Mouse (Mus musculus): ENCODE results near the gene Slc6a9.

Gene Slc6a9

DNA sequence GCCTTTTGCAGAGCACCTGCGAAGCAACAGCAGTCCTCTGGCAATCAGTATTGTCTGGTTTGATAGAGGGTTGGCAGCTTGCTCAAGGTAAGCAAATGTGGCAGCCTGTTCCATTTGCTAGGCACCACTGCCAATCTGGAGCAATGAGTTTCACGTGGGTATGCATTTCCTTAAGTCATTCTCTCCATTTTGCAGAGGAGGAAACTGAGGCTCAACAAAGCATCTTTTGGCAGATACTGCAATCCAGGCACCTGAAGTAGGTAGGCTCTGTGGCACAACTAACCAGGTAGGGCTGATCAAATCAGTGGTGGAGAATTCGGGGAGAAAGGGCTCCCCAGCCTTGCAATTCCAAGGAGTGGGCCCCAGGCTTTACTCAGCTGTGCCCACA lies at the start of gene Slc6a9:
Gene Slc6a9 (plus strand): TSS at position 50 of the 388 bp plus-strand sequence.
- DNase-seq (ENCODE audit: low read depth, low spot score) = no peak

DNA sequence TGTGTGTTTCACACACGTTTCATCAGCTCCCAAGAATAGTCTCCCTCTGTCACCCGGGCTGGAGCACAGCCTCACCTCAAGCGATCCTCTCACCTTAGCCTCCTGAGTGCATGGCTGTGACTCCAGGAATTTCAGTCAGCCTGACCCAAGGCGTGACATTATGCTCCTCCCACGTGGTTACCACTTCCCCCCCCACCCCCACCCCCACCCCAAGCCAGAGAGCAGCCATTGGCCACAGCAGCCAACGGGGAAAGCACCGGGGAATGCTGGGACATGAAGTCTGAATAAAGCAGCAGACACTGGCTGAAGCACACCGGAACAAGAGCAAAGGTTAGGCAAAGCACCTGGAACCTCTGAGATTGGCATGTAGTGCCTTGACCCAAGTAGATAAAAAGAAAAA lies 47.3 kb upstream of the Slc6a9 start:
- DNase-seq (ENCODE audit: low read depth, low spot score) = peak; percentile 44

GRCm38 (mm10) chr4:117788308-117788707 lies 46.0 kb upstream of the Slc6a9 start:
- DNase-seq (ENCODE audit: low read depth, low spot score) = no peak

DNA sequence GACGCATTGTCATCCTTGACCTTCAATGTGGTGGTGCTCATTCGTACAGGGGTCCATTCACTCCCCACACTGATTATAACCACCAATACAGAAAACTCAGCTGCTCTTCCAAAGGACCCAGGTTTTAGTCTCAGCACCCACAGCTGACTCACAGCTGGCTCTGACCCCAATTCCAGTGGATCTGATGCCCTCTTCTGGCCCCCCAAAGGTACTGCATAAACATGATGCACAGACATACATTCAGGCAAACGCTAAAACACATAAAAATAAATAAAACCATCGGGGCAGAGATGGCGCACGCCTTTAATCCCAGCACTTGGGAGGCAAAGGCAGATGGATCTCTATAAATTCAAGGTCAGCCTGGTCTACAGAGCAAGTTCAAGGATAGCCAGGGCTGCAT lies 34.4 kb upstream of the Slc6a9 start:
- no peak for DNase-seq (ENCODE audit: low read depth, low spot score)

DNA sequence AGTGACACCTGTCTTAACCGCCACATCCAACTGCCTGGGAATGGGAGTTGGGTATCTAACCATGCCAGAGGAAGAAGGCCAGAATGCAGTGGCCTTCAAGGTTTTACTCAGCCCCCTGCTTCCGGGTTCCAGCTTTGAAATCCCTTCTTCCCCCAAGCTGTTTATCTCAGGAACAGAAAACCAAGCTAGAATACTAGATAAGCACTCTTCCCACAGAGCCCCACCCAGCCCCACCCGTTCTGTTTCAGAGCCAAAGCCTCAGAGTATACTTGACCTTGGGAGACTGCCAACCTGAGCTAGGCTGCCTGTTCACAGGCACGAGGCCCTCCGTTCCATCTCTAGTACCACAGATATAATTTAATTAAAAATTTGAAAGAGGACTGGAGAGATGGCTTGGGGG lies 27.3 kb upstream of the Slc6a9 start:
- DNase-seq (ENCODE audit: low read depth, low spot score) = no peak

- DNase-seq (ENCODE audit: low read depth, low spot score) = no peak
Measured at GRCm38 (mm10) chr4:117810933-117811332, 23.4 kb upstream of the Slc6a9 start.

DNA sequence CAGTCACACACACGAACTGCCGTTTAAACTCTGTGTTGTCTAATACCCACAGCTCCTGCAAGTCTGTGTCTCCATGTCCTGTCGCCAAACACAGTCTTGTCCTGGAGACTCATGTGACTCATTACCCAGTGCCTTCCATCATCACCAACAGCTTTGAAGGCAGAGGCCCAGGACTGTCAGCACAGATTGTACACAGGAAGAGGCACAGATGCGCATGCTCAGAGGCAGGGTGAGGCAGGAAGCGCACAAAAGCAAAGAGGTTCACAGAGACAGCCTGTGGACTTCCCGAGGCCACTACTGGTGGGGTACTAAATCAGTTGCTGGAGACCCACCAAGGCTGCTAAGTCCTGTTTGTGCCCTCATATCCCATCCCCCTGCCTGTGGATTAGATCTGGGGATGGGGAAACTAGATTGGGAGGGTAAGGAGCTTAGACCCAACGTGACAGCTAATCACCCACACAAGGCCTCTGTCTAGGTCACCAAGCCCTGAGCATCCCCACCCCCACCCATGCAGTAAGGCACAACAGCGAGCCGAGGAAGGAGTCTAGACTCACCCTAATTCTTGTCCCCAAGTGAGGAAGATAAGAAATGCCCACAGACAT lies 20.6 kb upstream of the Slc6a9 start:
- DNase-seq (ENCODE audit: low read depth, low spot score) = no peak

DNA sequence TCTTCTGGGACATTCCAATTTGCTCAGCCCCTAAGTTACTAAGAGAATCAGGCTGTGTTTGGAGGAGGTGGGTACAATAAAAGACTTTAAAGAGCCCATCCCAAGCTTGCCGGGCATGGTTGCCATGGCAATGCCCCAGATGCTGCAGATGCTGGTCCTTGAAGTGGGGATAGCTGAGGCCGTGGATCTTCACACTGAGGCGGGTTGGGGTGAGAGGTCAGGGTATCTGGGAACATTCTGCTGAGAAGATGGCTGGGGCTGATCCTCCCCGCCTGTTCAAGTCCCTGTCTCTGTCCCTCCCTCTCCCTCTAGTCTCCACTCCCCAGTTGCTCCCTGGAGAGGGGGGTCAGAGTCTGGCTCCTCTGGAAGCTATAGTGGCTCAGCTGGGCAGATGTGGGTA lies 20.0 kb upstream of the Slc6a9 start:
- no peak for DNase-seq (ENCODE audit: low read depth, low spot score)

GRCm38 (mm10) chr4:117816776-117817175 lies 17.5 kb upstream of the Slc6a9 start:
- DNase-seq (ENCODE audit: low read depth, low spot score) = no peak

DNA sequence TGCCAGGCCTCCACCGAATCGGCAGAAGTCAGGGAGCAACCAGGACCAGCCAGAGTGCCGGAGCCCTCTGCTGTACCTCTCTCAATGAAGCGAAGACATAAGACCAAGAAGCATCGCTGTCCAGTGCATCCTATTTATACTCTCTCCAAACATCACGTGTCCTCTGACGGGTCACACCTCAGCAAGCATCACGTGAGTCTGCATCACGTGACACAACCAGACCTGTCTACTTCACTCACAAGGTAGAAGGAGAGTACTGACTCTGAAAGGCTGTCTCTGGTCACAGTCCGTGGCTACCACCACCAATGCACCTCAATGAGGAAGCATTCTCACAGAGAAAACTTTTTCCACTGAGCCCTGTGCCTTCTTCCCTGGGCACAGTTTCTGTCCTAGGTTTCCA lies 16.3 kb upstream of the Slc6a9 start:
- no peak for DNase-seq (ENCODE audit: low read depth, low spot score)

GRCm38 (mm10) chr4:117828572-117829145 lies 5.6 kb upstream of the Slc6a9 start:
- DNase-seq (ENCODE audit: low read depth, low spot score) = no peak

DNA sequence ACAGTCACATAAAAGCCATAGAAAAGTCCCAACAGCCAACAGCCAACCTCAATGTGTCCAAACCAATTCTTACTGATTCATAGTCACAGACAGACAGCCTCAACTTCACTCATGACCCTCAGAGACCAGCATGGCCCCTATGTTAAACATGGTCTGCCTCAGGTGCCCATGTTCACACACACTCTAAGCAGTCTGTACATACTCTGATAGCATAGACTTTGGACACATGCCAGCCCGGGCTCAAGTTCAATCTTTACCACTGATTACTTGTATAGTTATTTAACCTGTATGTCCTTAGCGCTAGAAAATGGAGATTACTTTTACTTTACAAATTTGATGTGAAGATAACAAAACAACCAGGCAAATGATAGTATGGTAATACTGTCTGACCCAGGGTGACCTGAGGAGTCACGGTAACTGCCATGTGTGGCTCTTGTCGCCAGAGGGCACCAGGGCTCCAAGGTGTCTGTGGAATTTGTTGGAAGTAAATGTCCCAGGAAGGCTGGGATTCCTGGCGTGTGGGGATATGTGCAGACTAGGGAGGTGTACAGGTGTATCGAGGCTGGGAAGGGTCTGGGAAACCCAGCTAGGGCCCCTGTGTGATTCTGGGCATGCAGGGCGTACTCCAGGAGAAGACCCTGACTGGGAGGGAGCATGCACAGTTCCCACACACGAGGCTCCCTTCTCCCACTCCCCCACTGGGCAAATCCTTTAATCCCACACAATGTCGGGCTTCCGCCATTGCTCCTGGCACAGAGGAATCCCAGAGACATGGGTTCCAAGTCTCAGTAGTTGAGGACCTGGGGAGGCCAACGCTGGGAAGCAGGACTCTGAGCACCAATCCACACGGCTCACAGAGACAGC lies 4.8 kb upstream of the Slc6a9 start:
- DNase-seq (ENCODE audit: low read depth, low spot score) = peak; percentile 71

- no peak for DNase-seq (ENCODE audit: low read depth, low spot score)
Measured at GRCm38 (mm10) chr4:117830124-117830551, 4.2 kb upstream of the Slc6a9 start.

DNA sequence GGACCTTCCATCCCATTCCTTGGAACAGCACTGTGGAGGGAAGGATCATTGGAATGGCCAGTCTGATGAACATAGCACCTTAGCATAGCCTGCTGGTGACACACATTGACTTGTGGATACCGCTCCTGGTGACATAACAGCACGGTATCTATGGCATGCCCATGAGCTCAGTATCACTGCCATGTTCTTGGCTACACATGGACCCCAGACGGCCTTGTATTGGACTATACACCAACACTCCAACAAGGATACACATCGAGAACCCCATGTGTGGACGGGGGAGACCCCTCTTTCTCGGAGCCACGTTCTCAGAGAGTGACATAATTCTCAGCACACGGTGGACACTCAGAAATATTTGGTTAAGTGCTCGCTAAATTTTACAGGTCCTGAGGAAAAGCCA lies 3.5 kb upstream of the Slc6a9 start:
- no peak for DNase-seq (ENCODE audit: low read depth, low spot score)

GRCm38 (mm10) chr4:117831499-117831898 lies 2.8 kb upstream of the Slc6a9 start:
- no peak for DNase-seq (ENCODE audit: low read depth, low spot score)

GRCm38 (mm10) chr4:117831920-117832691 lies 2.2 kb upstream of the Slc6a9 start:
- DNase-seq (ENCODE audit: low read depth, low spot score) = no peak

DNA sequence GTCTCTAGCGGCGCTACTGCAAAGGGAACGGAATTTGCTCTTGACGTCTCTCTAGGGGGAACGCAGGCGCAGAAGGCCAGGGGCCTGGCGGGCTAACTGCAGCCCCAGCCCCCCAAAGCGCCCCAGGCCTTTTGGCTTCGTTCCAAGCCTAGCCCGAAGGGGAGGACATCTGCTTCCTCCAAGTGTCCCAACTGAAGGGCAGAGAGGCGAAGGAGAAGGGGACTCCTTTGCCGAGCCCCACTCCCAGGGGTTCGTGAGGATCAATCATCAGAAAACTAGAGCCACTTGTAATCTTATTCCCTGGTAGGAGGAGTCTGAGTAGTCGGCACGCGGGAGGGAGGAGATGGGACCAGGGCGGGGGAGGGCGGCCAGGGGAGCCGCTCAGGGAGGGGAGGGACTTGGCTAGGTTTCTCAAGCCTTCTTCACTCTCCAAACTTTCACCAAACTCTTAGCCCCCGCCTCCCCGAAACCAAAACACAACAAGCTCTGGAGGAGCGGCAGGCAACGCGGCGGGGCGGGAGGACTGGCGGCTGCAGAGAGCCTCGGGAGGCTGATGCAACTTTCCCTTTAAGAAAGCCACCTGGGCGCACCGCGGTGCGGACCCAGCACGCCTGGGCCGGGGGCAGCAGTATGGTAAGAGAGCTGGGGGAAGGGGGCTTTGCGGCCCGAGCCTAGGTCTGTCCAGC lies 682 bp downstream of the Slc6a9 start:
- DNase-seq (ENCODE audit: low read depth, low spot score) = peak; percentile 81

GRCm38 (mm10) chr4:117835531-117836111 lies 1.3 kb downstream of the Slc6a9 start:
- DNase-seq (ENCODE audit: low read depth, low spot score) = peak; percentile 39

GRCm38 (mm10) chr4:117836204-117836767 lies 2.0 kb downstream of the Slc6a9 start:
- DNase-seq (ENCODE audit: low read depth, low spot score) = peak; percentile 82

DNA sequence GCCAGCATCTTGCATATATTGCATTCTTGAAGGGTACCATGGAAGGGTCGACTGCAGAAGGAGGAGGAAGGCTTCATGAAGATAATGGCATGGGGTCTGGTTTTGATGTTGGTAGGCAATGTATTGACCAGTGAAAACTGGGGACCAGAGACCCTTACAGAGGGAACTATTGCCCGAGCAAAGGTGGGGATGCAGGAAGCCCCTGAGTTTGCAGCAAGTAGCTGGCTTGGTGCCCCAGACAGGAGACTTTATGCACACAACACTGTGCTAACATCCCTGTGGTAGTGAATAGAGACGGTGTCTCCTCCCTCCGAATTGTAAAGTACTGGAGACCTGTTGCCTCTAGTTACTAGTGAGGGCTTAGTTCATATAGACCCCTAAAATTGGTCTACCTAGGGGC lies 3.0 kb downstream of the Slc6a9 start:
- no peak for DNase-seq (ENCODE audit: low read depth, low spot score)

- no peak for DNase-seq (ENCODE audit: low read depth, low spot score)
Measured at GRCm38 (mm10) chr4:117839366-117839765, 5.1 kb downstream of the Slc6a9 start.
